Mouse (Mus musculus): Measurements from ENCODE around the gene a.

- TF ChIP-seq POLR2A (IDR thresholded peaks at IDR 0.05; ENCODE audit: borderline replicate concordance, control insufficient read depth, low read depth, low read length) (no peak), CTCF (IDR thresholded peaks at IDR 0.05; ENCODE audit: control insufficient read depth, insufficient read depth, low read length) (no peak)
Measured at GRCm38 (mm10) chr2:154827521-154827920, 36.3 kb downstream of the a start.

Data from bone marrow, adult 2 months (tissue).